Mouse (Mus musculus): ENCODE measurements around the gene Iffo2.
"Not testable (repeated sequence)": the region's sequence is repeated elsewhere in the genome, so short reads cannot be mapped to it uniquely, and the experiment has no call there.

Iffo2 gene

DNA sequence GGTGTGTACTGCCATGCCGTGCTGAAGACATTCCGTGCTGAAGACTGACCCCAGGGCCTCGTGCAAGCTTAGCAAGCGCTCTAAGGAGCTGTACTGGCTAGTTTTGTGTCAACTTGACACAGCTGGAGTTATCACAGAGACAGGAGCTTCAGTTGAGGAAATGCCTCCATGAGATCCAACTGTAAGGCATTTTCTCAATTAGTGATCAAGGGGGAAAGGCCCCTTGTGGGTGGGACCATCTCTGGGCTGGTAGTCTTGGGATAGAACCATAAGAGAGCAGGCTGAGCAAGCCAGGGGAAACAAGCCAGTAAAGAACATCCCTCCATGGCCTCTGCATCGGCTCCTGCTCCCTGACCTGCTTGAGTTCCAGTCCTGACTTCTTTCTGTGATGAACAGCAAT is at the start of gene Iffo2:
Iffo2 (plus strand) TSS at position 301 of the 400 bp plus-strand sequence.
- not testable (repeated sequence) for DNase-seq (ENCODE audit: low spot score)

DNA sequence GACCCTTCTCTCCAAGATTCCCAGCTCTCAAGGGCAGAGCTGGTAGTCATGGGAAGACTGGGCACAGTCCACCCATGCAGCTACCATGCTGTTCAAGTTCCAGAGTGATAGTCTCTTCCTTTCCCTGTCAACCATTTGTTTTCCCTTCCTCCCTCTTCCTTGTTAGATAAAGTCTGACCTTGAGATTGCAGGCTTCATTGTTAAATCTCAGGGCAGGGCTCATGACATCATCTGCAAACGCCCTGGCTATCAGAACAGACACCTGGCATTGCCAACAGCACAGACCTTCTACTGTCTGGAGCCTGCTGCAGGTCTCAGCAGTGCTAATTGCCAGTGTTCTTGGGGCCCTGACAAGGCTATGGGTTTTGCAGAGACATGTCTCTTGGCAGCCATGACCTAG is 48.9 kb upstream of the Iffo2 start:
- DNase-seq (ENCODE audit: low spot score): no peak

DNA sequence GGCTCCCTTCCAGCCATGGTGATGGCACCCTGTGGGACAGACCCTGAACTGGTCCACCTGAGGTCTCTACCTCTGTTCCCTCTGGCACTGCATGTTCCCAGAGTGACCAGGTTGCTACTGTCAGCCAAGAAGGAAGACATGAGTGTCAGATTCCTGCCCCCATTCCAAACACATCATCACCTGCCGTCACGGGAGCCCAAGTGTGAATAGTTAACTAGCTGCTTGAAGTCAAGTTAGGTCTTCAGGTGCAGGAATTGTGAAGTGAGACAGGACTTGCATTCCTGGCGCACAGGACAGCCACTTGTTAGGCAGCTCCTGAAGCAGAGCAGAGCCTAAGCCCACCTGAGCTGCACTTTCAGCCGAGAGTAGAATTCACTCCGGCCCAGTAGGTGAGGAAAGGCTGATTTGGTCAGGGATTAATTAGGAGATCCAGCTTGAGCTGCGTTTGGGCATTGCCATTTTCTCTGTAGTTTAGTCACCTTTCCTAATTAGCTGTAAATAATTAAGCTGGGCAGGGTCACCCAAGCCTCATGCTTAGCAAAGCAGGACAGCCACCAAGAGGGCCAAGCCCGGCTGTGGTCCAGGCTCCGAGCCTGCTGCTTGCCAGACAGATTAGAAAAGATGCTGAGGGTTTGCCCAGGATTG is 46.8 kb upstream of the Iffo2 start:
- DNase-seq (ENCODE audit: low spot score): no peak

DNA sequence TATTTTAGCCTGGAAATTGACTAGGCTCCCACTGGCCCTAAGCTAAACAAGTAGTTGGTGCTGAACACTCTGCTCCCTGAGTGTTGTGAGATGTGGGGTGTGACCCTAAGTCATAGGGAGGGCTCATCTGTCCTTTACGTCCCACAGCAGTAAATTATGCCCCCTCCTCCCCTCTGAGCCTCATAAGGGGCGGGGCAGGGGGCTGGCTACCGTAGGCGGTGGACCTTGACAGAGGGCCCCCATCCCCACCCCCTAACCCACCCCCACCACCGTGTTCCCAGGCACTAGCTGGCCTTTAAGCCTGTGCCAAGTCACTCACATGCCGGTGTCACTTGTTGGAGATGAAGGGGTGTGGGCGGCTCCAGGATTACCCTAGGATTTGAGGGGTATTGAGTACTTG is 45.9 kb upstream of the Iffo2 start:
- no peak for DNase-seq (ENCODE audit: low spot score)

DNA sequence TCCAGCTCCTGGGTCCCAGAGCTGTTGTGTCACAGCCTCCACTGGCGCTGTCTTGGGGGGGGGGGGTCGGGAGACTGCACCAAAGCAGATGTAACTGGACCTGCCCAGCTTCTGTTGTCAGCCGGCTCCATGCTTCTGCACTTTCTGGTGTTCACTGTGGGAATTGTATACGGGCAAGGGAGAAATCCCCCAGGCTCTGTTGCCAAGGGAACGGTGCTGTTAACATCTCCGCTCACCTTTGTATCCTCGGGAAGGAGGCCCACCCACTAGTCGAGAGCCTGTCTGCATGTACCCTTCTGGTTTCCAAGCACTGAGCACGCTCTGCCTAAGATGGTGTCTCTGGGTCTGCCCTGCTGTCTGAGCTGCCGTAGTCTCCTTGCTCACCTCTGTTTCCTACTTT is 43.3 kb upstream of the Iffo2 start:
- no peak for DNase-seq (ENCODE audit: low spot score)

DNA sequence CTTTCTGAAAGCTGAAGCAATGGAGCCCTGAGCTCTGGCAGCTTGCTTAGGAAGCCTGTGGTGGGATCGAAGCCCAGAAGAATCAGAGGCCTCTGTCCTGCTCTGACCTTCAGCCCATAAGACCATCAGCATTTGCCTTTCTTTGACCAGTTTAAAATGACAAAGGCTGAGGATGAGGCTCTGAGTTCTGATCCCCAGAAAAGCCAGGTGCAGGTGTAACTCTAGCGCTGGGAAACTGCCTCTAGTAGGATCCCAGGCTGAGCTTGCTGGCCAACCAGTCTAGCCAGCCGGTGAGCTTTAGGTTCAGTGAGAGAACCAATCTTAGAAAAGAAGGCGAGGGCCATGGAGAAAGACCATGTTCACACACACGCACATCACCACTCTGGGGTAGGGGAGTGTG is 42.0 kb upstream of the Iffo2 start:
- DNase-seq (ENCODE audit: low spot score): no peak

DNA sequence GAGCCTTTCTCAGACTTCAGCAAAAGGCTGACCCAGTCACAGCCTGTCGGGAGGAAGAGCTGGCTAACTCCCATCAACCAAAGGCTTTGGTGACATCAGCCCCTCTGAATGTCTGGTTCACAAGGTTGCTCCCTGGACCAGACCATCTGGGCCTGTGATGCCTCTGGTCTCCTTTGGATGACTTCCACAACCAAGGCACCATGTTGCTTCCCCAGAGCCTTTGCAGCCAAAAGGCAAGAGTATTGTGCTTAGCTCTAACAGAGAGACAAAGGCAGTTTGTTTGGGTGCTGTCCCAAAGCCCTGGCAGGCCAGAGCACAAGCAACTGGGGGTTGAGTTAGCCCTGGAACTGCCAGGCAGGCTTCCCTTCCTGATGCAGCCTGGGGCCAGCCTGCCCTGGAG is 40.4 kb upstream of the Iffo2 start:
- DNase-seq (ENCODE audit: low spot score): no peak

DNA sequence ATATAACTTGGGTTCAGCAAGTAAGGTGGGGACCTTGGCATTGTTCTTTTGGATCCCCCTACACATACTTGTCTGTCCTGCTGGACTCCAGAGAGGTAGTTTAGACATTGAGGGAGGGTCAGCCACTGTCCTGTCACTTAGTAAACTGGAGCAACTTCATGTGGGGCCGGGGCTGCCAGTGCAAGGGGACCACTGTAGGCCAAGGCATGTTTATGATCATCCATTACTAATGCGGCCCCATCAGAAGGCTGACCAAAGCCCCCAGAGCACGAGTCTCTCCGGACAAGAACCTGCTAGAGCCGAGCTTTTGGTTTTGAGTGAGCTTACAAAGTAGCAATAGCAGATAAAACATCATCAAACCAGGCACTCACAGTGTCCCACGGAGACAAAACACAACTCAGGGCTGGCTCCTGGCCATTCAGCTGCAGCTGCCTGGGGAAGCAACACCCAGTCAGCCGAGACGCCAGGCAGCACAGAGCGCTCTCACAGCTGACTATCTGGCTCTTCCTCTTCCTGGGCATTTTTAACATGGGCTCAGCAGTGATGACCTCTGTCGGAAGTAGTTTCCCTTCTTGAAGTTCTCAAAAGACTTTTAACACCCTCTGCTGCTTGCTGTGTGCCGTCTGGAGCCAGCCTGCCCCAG is 39.8 kb upstream of the Iffo2 start:
- no peak for DNase-seq (ENCODE audit: low spot score)

DNA sequence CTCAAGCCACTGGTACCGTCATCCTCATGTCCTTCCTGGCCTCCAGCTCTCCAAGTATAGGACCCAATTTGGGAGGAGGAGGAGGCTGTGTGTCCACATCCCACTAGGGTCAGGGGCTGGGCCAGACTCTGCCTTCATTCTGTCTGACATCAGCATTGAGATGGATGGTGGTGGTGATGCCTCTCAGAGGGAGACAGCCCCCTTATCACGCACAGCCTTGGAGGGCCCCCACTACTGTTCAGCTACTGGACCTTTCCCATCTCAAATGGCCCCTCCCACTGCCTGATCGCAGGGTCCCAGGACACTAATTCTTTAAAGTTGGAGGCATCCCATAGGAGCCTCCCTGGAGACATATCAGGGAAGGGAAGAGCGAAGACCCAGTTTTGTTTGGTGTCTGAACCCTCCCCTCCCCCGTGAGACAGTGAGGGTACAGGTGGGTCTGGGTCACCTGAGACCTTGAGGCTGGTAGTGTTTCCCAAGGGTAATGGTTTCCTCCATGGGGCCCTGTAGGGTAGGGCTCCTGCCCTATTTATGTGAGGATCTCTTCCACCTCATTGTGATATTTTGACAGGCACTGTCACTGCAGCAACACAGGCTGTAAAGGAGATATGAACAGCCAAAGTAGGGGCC is 38.7 kb upstream of the Iffo2 start:
- no peak for DNase-seq (ENCODE audit: low spot score)

DNA sequence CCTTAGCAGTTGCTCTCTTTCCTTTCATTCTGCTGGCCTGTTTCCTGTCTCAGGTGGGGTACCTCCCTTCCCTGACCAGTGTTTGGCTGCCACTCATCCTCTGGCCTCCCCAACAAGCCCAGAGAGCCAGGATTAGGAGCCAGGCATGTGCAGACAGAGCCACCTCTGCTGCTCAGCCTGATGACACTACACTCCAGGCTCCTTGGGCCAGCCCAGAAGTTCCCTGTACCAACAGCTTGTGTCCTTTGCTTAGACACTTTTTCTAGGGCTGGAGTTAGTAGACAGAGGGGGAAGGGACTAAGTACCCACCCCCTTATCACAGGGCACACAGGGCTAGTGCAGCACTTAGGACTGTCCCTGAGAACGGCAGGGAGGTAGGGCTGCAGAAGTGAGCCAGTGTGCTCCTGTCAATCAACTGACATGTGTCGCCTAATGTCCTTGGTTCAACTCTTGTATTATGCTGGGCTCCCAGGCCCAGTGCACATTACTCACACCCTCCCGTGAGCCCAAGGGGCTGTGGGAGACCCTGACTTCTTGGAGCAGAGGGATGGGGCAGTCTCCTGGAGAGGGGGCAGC is 38.0 kb upstream of the Iffo2 start:
- no peak for DNase-seq (ENCODE audit: low spot score)

DNA sequence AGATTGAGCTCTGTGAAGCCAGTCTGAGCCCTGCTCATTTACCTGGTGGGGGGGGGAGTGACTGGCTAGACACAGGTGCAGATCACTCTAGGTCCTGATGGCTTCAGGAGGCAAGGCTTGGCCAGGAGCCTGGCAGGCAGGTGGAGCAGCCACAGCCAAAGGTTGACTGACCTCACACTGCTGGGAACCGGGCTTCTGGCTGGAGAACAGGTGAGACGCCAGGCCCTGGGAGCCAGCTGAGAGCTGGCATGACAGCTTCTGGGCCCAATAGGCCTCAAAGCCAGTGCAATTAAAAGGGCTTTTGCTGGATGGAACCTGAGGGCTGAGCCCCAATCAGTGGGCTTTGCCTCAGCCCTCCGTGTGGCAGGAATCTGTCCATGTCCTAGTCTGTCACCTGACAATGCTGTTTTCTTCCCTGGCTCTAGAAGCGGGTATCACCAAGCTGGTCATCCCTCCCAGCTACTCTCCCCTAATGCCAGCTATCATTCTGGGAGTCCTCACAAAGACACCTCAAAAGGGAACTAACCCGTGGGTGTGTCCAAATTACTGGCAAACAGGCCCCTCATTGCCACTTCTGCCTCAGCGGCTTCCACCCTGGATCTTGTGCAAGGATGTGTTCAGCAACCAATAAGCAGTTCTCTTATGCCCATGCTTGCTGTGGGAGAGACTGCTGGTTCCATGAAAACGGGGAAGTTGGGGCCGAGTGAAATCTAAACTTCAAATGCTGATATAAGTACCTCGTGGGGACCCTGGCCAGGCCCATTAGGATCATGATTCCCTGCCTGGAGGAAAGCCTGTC is 36.9 kb upstream of the Iffo2 start:
- no peak for DNase-seq (ENCODE audit: low spot score)

DNA sequence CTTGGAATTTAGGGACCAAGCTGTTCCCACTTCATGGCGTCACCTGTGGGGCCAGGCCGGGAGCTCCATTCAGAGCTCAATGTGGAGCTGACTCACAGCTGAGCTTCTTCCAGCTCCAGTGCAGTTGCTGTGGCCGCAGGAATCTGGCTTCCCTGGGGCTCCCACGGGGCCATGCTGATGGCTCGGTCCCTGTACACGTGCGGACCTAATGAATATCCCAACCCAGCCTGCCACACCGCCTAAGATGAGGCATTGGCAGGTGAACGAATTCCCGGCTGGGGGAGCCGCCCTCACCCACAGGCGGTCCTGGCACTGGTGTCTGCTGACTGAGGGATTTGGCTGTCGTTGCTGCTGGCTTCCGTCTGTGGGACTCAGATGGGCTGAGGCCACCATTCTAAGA is 29.5 kb upstream of the Iffo2 start:
- no peak for DNase-seq (ENCODE audit: low spot score)

DNA sequence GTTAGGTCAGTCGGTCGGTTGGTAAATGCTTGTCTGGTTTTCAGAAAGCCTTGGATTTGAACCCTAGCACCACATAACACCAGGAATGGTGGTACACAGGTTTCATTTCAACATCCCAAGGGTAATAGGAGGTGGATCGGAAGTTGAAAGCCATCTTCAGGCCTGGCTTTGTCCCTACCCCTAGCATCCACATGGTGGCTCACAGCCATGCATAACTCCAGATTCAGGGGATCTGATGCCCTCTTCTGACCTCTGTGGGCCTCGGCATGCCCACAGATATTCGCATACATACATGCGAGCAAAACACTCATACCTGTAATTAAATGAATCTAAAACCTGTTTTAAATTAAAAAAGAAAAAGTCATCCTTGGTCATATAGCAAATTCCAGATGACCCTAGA is 28.6 kb upstream of the Iffo2 start:
- DNase-seq (ENCODE audit: low spot score): no peak

DNA sequence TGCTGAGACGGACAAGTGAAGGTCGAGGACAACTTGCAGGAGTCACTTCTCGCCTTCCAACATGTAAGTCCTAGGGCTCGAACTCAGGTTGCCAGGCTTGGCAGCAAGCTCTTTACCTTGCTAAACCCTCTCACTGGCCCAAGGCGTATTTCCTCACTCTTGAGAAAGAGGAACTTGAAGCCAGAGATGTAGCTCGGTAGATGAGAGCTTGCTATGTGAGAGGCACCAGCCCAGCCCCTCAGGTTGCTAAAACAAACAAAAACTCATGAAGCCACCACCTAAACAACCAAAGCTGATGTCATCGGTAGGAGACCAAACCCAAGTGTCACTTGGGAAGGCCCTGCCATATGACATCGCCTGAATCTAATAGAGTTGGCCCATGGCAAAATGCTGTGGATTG is 26.4 kb upstream of the Iffo2 start:
- DNase-seq (ENCODE audit: low spot score): no peak

DNA sequence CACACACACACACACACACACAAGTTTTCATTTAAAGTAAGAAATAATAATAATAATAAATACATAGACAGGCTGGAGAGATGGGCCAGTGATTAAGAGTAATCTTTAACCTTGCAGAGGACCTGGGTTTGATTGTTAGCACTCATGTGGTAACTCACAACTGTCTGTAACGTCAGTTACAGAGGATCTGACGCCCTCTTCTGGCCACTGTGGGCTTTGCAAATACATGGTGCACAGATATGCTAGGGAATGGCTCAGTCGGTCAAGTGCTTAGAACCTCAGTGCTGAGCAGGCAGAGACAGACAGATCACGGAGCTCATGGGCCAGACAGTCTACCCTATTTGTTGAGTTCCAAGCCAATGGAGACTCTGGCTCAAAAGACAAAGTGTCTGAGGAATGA is 24.6 kb upstream of the Iffo2 start:
- no peak for DNase-seq (ENCODE audit: low spot score)

DNA sequence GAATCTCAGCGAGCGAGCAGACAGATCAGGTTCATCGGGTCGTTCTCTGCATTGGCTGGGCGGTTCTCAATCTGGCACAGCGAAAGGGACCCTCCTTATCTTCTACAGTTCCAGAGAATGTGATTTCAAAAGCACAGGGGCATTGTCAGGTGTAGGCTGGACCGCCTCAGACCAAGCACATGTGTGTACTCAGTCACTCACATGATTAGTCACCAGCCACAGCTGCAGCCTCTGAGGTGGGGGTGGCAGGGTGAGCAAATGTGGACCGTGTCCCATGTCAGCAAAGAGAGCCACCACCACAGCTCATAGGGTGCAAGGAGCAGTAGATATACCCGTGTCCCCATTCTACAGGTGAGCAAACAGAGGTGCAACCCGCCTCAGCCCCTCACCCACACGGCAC is 23.6 kb upstream of the Iffo2 start:
- DNase-seq (ENCODE audit: low spot score): no peak

DNA sequence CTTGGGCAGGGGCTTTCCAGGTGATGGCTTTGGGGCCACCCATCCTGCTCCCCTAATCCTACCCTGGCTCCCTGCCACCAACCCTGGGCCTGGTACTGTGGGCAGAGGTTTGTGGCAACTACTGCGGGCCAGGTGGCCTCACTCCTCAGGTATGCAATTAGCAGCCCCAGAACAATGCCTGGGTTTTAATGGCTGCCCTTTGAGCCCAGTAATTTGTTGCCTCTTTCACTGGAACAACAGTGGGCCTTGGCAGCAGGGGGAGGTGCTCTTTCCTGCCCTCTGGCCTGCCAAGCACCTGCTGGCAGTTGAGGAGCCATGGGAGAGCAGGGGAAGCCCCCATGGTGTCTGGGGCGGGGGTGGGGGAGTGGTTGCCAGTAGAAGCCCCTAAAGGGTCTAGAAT is 21.3 kb upstream of the Iffo2 start:
- DNase-seq (ENCODE audit: low spot score): no peak

DNA sequence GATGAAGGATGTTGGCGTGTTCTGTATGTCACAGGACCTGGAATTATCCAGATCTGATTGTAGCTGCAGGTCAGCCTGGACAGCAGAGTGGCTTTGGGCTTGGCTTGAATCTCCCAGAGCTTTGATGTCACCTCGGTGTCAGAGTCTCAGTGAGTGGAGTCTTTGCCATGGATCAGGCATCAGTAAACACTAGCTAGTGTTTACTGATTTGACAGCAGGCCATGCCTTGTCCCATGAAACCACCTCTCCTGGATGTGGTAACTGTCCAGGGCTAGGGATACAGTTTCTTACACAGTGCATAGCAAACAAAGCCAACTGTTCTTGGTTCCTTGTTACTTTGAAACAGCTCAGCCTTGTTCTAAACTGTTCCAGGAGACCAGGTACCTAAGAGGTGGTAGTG is 18.8 kb upstream of the Iffo2 start:
- DNase-seq (ENCODE audit: low spot score): no peak

DNA sequence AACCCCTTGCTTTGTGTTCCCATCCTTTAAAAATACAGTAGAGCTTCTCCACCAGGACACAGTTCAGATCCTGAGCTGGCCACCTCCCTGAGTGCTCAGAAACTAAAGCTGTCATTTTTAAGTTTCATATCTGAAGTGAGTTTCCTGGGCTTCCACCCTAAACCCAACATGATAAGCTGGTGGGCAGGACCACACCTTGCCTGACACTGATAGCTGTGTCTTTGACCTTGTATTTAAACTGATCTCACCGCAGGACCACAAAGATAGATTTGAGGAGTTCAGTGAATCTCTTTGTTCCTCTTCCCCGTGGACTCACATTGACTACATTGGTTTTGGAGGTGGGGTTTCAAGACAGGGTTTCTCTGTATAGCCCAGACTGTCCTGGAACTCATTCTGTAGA is 17.4 kb upstream of the Iffo2 start:
- no peak for DNase-seq (ENCODE audit: low spot score)

DNA sequence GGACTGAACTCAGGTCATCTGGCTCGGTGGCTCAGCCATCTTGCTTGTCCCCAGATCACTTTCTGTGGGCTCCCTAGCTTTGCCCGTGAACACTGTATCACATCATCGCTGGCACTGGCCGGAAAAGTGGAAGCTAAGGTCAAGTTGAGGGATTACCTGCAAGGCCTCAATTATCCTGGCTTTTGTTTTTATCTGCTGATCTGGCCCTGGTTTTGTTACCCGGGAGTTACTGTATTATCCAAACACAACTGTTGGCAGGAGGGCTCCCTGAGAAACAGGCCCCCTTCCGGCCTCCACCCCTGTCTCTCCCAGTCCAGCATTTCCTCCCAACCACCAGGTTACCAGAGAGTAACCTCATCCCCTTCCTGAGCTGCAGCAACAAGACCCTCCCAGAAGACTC is 11.1 kb upstream of the Iffo2 start:
- no peak for DNase-seq (ENCODE audit: low spot score)

DNA sequence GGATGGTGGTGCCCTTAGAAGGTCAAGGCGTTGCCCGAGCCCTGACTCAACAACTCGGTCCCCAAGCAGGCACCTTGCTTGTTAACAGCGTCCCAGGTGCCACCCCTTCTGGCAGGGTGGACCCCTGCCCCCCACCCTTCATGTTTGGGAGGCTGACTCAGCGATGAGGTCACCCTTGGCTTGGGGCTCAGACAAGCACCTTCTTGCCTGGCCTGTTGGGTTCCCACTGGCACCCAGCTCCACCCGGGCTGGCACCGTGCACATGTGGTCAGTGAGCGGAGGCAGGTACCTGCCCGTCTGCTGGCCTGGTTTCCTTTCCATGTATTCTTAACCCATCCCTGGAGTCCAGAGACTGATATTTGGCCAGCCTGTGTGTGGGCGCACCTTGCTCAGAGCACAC is 8.4 kb upstream of the Iffo2 start:
- DNase-seq (ENCODE audit: low spot score): no peak

DNA sequence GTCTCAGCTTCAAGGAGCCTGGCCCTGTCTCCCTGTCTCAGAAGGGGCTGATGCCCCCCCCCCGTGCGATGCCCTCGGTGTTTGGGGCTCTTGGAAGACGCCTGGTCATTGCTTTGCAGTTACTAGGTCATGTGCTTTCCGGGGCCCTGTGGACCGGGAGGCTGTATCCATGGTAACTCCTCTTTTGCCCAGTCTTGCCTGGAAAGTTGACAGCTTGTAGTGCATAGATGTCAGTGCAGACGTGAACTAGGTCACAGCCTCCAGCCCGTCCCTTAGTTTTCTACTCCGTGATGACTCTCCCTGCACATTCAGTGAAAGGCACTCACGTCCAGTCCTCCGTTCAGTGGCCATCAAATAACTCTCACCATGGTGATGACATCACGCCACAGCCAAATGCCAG is 3.9 kb upstream of the Iffo2 start:
- DNase-seq (ENCODE audit: low spot score): no peak

DNA sequence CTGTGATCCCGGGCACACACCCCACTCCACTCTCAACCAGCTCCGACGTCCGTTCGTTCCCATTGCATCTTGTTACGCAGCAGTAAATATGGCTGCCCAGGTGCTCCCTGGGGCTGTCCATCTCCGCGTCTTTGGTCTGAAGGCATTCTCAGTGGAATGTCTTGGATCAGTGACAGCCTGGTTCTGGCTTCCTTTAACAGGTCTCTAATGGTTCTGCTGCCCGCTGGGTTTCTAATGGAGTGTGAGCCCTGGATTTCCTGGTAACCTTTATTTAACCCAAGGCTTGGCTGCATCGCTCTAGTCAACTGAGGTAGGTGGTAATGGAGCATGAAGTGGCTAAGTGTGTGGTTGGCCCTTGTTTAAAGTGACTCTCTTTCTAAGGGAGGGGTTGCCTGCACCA is 1.7 kb downstream of the Iffo2 start:
- DNase-seq (ENCODE audit: low spot score): no peak

Data from c-Kit-positive CD71-positive TER-119-positive erythroid progenitor cells, embryonic 14.5 days (primary cell).